Mouse (Mus musculus) bone marrow, adult 2 months (tissue): ENCODE data around the gene Klhl7.

ENCODE experiments used
- CTCF ChIP-seq: fragments of 200-500 bp; IDR thresholded peaks from 2 replicates; pipeline ENCODE4 v1.5.1; 2011; ENCODE audit warnings: low read length, control low read depth; ENCODE audit not compliant: control insufficient read depth, insufficient read depth
- POLR2A ChIP-seq: fragments of 200-500 bp; IDR thresholded peaks from 2 replicates; pipeline ENCODE4 v1.6.1; 2011; ENCODE audit warnings: low read depth, mild to moderate bottlenecking, control low read depth, low read length, borderline replicate concordance; ENCODE audit not compliant: control insufficient read depth

- no peak for TF ChIP-seq CTCF
- TF ChIP-seq POLR2A = no peak
Observed at GRCm38 (mm10) chr5:24063545-24063944, 36.9 kb upstream of the Klhl7 start.
